Mouse (Mus musculus) retina, adult 2 months (tissue): Measurements from ENCODE around the gene Ildr2.
A peak's percentile ranks its signal among the peaks of the same experiment; 100 is the strongest.

Experiments
- DNase-seq: peaks from one replicate; pipeline ENCODE4 v3.0.0-alpha.2; 2012; ENCODE audit warnings: low read depth, low spot score

Ildr2 gene

DNA sequence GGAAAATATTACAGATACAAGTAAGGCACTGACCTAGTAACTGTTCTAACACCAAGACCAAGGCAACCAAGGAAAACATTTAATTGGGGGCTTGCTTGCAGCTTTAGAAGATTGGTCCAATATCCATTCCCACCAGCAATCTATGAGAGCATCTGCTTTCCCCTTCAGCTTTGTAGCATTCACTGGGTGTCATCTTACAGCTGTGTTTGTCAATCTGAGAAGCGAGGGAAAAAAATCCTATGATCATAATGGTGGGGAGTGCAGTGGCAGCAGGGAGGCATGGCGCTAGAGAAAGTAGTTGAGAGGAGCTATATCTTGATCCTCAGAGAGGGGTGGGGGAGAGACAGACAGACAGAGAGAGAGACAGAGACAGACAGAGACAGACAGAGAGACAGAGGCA is 88.1 kb downstream of the Ildr2 start:
- DNase-seq: no peak

DNA sequence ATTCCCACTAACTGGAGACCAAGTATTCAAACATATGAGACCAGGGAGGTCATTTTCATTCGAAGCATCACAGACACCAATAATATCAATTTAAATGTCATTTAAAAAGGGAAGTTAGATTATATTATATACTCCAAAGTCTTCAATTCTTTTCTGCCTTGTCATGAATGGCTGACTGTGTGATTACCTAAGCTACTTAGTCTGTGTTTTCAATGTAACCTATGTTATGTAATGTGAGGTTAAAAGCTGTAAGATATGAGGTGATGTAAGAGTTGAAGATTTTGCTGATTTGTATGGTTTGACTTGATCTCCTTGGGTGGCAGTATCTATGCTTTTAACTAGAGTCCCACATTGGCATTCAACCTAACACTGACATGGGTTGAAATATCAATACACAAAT is 88.6 kb downstream of the Ildr2 start:
- no peak for DNase-seq

DNA sequence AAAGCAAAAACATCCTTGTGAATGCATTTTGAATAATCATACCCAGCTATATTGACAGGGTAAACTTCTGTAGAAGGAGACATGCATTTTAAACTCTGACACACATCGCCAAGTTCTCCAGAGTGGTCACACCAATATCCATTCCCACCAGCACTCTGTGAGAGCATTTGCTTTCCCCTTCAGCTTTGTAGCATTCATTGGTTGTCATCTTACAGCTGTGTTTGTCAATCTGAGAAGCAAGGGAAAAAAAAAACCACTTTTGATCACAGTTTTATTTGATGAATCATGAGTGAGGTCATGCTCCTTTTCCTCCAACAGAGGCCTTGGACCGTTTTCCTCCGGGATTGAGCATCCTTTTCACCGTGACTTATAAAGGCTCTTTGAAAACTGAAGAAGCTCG is 89.6 kb downstream of the Ildr2 start:
- DNase-seq: no peak

DNA sequence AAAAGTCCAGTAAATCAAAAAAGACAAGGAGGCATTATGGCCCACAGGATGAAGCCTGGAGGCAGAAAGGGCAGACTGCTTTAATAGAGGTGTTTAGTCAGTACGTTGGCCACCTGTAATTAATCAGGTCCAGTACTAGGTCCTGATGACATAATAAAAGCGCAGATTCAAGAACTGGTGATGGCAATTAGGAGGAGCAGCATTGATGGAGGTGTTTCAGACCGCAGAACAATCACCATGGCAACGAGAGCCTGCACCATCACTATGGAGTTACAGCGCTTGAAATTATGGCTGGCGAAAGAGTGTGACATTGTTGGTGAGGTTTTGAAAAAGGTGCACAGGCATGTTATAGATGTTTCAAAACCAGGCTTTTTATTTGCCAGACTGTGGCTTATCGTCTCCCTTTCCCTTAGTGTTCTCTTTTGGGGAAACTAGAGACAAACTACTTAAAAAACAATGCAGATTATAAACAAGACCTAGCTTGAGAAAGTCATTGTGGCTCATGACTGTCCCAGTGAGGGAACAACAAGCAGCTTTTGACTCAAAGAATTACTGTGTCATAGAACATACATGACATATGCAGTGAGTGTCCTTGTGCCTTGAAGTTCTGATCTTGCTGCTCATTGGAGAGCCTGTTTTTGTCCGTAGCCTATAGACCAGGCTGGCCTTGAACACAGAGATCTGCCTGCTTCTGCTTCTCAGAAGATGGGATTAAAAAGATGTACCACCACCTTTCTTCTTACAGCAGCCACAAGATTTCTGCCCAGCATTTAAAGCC is 90.5 kb downstream of the Ildr2 start:
- no peak for DNase-seq

DNA sequence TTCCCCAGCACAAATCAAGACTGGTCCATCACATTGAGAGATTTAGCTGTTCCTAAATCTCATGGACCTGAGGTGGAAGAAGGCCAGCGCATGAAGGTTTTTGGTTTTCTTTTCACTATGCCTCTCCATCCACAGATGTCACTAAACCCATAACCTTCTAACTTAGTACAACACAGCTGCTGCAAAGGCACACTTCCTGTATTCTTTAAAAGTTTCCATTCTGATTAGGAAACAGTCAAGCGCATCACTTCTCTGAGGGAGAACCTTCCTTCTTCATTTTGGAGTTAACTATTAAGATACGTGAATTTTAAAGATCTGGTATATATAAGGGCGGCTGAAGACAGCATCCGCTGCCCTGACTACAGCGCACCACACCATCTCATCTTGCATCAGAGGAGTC is 91.7 kb downstream of the Ildr2 start:
- DNase-seq: no peak

DNA sequence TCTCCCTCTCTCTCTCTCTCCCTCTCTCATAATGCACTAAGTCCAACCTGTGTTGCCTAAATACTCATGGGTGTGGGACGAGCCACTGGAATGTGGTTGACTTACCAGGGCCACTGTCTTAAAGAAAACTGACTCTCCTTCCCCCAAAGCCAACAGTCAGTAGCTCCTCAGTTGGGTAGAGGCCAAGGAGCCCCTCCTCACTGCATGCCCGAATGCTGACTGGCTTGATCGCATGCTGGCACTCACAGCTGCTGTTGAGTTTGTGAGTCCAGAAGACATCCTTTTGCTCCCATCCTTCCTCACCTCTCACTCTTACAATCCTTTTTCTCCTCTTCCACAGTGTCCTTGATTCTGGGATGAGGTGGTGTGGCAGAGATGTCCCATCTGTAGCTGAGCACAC is 93.0 kb downstream of the Ildr2 start:
- DNase-seq: no peak

DNA sequence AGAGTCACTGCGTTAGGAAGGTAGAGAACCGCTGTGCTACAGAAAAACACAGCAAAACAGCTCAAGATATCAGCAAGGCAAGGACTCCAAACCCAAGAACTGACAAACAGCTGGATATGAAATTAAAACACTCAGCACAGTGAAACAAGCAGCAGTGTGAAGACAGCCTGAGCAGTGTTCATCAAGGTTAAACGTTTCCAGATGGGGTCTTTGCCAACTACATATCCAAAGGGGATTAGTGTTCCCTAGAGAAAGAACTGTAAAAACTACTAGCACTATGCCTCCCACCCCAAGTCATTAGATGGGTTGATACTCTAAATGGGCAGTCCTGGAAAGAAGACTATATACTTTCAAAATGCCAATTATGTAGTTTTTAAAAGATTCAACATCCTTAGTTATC is 95.4 kb downstream of the Ildr2 start:
- no peak for DNase-seq

DNA sequence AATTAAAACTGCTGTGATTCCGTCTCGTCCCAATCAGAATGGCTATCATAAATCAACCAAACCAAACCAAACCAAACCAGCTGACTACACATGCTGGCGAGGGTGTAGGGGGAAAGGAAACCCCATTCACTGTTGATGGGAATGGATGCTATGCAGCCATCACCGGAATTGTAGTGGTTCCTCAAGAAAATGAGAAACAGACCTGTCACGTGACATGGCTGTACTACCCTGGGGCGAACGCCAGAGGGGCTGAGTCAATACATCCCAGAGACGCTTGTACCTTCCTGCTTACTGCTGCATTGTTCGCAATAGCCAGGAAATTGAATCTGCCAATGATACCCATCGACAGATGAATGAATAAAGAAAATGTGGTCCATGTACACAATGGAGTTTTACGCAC is 95.8 kb downstream of the Ildr2 start:
- DNase-seq: no peak

DNA sequence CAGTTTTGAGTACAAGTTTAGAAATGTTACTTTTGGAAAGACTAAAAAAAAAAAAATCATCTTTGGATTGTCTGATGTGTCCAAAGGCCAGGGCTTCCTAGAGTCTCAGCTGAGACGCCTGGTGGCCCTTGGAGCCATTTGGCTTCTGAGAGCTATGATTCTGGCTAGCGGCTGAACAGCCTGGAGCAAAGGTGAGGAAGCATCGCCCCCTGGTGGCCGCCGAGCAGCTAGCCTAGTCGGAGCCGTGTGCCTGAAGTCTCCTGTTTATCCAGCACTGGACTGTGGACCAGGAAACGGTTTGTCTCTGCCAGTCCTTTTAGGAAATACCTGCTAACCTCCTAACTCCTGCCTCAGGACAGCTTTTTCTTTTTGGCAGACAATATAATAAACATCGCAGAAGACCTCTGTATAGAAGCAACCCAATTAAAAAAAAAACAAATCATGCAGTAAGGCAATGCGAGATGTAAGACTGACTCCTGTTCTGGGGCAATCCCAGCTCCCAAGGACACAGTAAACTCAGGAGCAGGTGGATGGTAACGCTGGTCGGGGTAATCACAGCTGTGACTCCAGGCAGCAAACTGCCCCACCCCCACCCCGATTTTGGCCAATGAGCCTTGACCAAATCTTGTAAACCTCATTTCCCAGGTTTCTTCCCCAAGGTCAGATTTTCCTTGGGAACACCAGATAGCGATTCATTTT is 106.4 kb downstream of the Ildr2 start:
- DNase-seq: peak; percentile 43

DNA sequence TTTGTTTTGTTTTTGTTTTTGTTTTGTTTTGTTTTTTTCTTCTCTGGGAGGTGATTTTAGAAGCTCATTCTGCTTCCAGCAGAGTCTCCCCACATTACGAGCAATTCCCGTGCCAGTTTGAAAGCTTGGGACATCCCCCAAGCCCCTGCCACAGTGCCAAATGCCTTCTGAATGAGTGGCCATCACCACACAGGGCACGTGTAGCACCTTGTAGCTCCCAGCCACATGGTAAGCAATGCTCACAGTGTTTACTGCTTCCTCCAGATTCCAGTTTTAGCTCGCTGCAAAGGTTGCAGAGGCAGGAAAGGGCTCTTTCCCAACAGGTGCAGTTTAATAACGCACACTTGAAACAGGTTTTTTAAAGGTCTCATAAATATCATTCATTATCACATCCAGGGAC is 107.0 kb downstream of the Ildr2 start:
- no peak for DNase-seq

DNA sequence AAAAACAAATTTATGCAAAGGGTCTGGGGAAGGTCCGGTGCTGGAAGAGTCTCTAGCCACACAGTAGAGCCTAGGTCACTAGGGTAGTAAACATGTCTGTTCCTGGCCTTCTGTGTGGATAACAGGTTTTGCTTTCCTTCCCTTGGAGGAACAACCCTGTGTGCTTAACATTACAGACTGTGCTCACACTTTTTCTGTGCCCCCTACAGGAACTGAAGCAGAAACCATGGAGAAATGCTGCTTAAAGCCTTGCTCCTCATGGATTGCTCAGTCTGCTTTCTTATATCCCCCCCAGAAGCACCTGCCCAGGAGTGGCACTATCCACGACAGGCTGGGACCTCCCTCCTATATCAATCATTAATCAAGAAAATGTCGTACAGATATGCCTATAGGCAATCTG is 107.9 kb downstream of the Ildr2 start:
- DNase-seq: no peak

DNA sequence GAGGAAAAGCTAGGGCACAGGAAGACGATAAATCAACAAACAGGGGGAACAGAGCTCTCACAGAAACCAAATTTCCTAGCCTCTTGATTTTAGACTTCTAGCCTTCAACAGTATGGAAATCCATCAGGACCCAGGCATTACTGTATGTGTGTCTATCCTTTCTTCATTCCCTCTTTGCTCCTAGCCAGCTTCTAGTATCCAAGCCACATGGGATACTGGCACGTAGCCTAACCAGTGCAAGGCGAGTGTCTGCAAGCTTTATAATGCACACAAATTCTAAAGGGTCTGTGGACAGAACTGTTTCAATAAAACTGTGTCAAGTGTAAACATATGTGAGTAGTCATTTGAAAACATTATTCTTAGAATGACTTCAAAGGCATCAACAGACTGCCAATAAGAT is 108.7 kb downstream of the Ildr2 start:
- DNase-seq: no peak

DNA sequence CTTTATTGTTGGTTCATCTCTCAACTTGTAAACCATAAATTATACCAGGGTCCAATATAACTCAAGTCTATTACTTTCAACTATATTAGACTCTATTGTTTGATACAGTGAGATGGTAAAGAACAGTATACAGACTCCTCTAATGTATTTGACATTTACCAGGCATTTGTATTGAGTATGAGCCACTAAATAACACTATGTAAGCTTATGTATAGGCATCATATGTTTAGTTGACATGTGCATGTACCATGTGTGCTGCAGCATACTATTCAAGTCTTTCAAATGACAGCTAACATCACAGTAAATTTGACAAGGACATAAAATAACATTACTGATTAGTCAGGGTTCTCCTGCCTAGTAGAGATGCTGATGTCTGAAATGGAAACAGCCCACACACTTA is 109.2 kb downstream of the Ildr2 start:
- no peak for DNase-seq
